Mouse (Mus musculus) liver, embryonic 14.5 days (tissue): ENCODE data around the gene Gm10944.

ENCODE experiments used
- CTCF ChIP-seq: IDR thresholded peaks from 2 replicates; pipeline ENCODE4 v1.5.1; 2016; ENCODE audit warnings: antibody characterized with exemption, low read depth, control low read depth
- EP300 ChIP-seq: IDR thresholded peaks from 2 replicates; pipeline ENCODE4 v1.6.1; 2016; ENCODE audit warnings: antibody characterized with exemption, low read depth

GRCm38 (mm10) chr10:10655991-10656390 lies 25.2 kb upstream of the Gm10944 start:
- TF ChIP-seq CTCF (no peak), EP300 (no peak)
